Mouse (Mus musculus) spleen, adult 2 months (tissue): ENCODE measurements around the gene Cog5.

Experiments
- CTCF ChIP-seq: fragments of 200-500 bp; IDR thresholded peaks from 2 replicates; pipeline ENCODE4 v1.5.1; 2011; ENCODE audit warnings: mild to moderate bottlenecking, inconsistent platforms; ENCODE audit not compliant: insufficient read depth, insufficient read length, insufficient replicate concordance; ENCODE audit errors: extremely low read depth
- POLR2A ChIP-seq: fragments of 200-500 bp; IDR thresholded peaks from 2 replicates; pipeline ENCODE4 v1.6.1; 2011; ENCODE audit warnings: low read depth, low read length, inconsistent platforms

DNA sequence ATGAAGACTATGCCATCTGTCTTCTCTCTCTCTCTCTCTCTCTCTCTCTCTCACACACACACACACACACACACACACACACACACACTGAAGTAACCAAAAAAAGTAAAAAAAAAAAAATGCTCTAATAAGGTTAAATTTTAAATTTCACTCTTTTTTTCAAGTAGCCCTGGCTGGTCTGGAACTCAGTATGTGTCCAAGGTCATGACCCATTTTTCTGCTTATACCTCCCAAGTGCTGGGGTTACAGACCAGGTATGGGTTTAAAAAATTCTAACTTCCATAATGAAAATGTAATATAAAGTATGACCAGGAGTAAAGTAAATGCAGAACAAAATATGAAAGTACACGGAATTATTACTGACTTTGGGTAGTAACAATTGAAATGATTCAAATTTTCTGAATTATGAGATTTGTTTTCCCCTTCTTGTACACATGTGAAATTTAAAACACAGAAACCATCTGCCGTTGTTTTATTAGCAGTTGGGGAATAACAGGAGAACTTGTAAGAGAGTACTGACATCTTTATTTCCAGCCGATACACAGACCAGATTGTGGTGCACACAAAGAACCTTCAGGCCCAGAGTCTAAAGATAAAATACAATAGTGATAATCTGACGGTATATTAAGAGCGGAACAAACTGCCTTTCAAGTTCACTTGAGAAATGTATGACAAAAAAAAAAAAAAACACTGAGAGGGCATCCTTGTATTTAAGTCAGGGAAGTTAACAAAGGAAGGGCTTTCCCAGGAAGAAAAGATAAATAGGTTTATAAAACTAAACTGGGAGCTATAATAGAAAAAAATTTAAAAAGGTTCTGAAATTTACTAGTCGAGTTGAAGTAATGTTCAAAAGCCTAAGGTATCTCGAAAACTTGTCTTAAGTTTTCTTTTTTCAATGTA, 293.7 kb downstream of the Cog5 start:
- no peak for TF ChIP-seq POLR2A
- TF ChIP-seq CTCF = no peak
